Mouse (Mus musculus) layer of hippocampus, postnatal 10 days (tissue): ENCODE data around the gene Slc35b4. TPM values are rescaled to one million over a fixed set of nuclear protein-coding genes. Genes with fewer than 3 reads are reported as not detected.

ENCODE experiments used
- DNase-seq, 2 experiments: peaks; one replicate each; pipeline ENCODE4 v3.0.0; 2021; ENCODE audit warnings: low spot score in 2 of 2
- total RNA-seq, 2 experiments: library from RNA; stranded (reverse); gene quantifications; 2 replicates each; pipeline ENCODE4 v1.2.3; 2021

The Slc35b4 gene
- total RNA-seq, 2 experiments from 2014 or later = 34.9 to 41.0 TPM

- DNase-seq = no peak
Measured at GRCm38 (mm10) chr6:34138366-34138765, 38.5 kb downstream of the Slc35b4 start.

DNA sequence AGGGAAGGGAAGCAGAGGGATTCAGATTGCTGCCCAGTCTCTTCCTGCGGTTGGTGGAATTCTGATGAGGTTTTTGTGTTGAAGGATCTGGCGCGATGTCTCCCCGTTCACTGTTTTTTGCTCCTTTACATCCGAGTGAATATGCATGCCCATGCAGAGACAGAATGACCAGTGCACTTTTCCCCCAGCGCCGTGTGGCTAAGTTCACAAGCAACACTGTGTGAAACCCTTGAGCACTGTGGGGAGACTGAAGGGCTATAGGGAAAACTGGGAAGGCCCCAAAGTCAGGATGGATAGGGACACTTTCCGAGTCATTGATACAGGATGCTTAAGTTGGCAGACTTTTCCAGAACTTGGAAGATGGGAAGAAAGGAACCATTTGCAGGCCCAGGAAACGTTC lies 44.5 kb downstream of the Slc35b4 start:
- no peak for DNase-seq

DNA sequence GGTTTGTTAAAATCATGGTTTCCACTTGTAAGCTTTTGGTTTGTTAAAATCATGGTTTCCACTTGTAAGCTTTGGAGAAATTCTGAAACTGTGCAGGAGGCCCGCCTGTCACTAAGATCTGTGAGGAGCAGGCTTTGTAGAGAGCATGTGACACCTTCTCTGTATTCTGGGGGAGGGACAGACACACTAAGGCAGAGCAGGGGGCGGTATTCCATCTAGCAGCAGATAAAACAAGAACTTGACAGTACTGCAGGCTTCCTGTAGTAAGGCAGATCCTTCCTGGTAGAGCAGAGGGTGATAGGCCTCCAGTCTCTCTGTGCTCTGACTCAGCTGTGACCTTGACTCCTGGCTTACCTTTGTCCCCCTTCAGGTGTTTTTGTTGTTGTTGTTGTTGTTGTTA lies 47.6 kb downstream of the Slc35b4 start:
- no peak for DNase-seq

- no peak for DNase-seq
Measured at GRCm38 (mm10) chr6:34124401-34124800, 52.5 kb downstream of the Slc35b4 start.

- no peak for DNase-seq
Measured at GRCm38 (mm10) chr6:34116838-34117478, 60.0 kb downstream of the Slc35b4 start.

DNA sequence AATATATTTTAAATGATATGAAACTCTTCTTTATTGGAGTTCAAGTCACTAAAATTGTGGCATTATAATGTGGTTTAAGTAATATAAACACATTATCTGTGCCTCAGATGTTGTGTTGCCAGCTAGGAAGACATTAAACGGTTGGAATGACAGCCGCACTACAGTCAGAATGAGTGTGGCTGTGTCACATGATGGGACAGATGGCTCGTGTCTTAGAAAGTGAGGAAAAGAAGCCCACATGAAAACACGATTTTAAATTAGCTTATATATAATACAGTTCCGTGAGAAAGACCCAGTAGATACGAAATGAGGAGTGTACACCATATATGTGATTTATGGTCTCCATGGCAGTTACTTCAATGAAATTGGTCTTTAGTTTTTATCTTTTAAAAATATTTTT lies 65.5 kb downstream of the Slc35b4 start:
- DNase-seq = no peak

- DNase-seq = no peak
Measured at GRCm38 (mm10) chr6:34110571-34110970, 66.3 kb downstream of the Slc35b4 start.

Other genes starting within 250 kb of the Slc35b4 start
- 1 to 10 TPM; 2.2 to 3.2 TPM for gene Lrguk, start 147.7 kb downstream of the Slc35b4 start, total RNA-seq
- gene Akr1b3, start 140.4 kb upstream of the Slc35b4 start, total RNA-seq = 10 to 100 TPM; 47.0 to 47.1 TPM
- 1 to 10 TPM in 1 of 2 experiments, under 1 TPM in 1; 0.67 to 1.1 TPM for gene Akr1b8, start 177.0 kb upstream of the Slc35b4 start, total RNA-seq
- 10 to 100 TPM; 18.2 to 20.0 TPM for gene Akr1b10, start 207.1 kb upstream of the Slc35b4 start, total RNA-seq
- gene Akr1b7, start 235.2 kb upstream of the Slc35b4 start, total RNA-seq = not detected